Mouse (Mus musculus): Measurements from ENCODE around the gene Hmgcl. TPM values are rescaled to one million over a fixed set of nuclear protein-coding genes. Genes with fewer than 3 reads are reported as not detected.

Gene Hmgcl
- polyA plus RNA-seq, 1 experiment from 2014 or later = 64.3 TPM

- DNase-seq (ENCODE audit: low spot score) = no peak
- 70% methylated on average over 7 of the region's 7 CpGs for WGBS
- no peaks in the 10 kb centered on the region for H3K27me3 ChIP-seq (replicated peaks; ENCODE audit: low read depth, poor library complexity, severe bottlenecking)
- H3K36me3 ChIP-seq (replicated peaks) = peaks cover 80% of the 10 kb centered on the region
- no peak overlapping the region for H3K27ac ChIP-seq (replicated peaks)
- H3K9me3 ChIP-seq = no peaks in the 10 kb centered on the region
- no peak overlapping the region for H3K4me3 ChIP-seq
- peaks cover 14% of the 10 kb centered on the region for H3K4me1 ChIP-seq
Measured at GRCm38 (mm10) chr4:135981524-135982063, 35.3 kb downstream of the Hmgcl start.

DNA sequence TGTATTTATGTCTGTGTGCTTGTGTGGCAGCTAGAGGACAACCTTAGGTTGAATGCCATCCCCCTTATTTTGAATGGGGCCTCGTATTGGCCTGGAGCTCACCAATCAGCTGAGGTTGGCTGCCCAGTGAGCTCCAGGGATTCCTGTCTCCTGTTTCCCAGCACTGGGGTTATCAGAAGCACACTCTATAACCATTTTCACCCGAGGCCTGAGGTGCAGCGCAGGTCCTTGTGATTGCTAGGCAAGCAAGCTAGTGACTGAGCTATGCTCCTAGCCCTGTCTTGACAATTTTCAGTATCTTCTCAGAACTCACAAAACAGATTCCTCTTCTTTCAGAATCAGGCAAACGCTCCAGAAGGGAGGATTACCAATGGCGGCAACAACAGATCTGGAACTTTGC is 38.3 kb downstream of the Hmgcl start:
- 90% methylated on average over 5 of the region's 5 CpGs for WGBS
- Histone ChIP-seq H3K9me3 (no peaks in the 10 kb centered on the region), H3K36me3 (replicated peaks) (peaks cover 54% of the 10 kb centered on the region)

GRCm38 (mm10) chr4:135985193-135985592 is 38.9 kb downstream of the Hmgcl start:
- Histone ChIP-seq H3K4me3 (peak overlapping the region; percentile 86; the same call in 1 of the 2 replicates), H3K27me3 (replicated peaks; ENCODE audit: low read depth, poor library complexity, severe bottlenecking) (no peaks in the 10 kb centered on the region), H3K4me1 (peaks cover 21% of the 10 kb centered on the region), H3K36me3 (replicated peaks) (peaks cover 54% of the 10 kb centered on the region), H3K9me3 (no peaks in the 10 kb centered on the region), H3K27ac (replicated peaks) (no peak overlapping the region)
- 91% methylated on average over 5 of the region's 5 CpGs for WGBS
- DNase-seq (ENCODE audit: low spot score) = no peak

More for the DNA sequence above, 38.3 kb downstream of the Hmgcl start:
- no peak overlapping the region for H3K4me3 ChIP-seq
- H3K27me3 ChIP-seq (replicated peaks; ENCODE audit: low read depth, poor library complexity, severe bottlenecking) = no peaks in the 10 kb centered on the region
- H3K27ac ChIP-seq (replicated peaks) = no peak overlapping the region
- no peak for DNase-seq (ENCODE audit: low spot score)
- peaks cover 21% of the 10 kb centered on the region for H3K4me1 ChIP-seq

GRCm38 (mm10) chr4:135985769-135986168 is 39.5 kb downstream of the Hmgcl start:
- peaks cover 48% of the 10 kb centered on the region for H3K36me3 ChIP-seq (replicated peaks)
- no peaks in the 10 kb centered on the region for H3K9me3 ChIP-seq
- peak overlapping the region; percentile 86 for H3K4me3 ChIP-seq
- WGBS = 92% methylated on average over 7 of the region's 7 CpGs
- no peaks in the 10 kb centered on the region for H3K27me3 ChIP-seq (replicated peaks; ENCODE audit: low read depth, poor library complexity, severe bottlenecking)
- no peak for DNase-seq (ENCODE audit: low spot score)
- no peak overlapping the region for H3K27ac ChIP-seq (replicated peaks)
- peaks cover 21% of the 10 kb centered on the region for H3K4me1 ChIP-seq

DNA sequence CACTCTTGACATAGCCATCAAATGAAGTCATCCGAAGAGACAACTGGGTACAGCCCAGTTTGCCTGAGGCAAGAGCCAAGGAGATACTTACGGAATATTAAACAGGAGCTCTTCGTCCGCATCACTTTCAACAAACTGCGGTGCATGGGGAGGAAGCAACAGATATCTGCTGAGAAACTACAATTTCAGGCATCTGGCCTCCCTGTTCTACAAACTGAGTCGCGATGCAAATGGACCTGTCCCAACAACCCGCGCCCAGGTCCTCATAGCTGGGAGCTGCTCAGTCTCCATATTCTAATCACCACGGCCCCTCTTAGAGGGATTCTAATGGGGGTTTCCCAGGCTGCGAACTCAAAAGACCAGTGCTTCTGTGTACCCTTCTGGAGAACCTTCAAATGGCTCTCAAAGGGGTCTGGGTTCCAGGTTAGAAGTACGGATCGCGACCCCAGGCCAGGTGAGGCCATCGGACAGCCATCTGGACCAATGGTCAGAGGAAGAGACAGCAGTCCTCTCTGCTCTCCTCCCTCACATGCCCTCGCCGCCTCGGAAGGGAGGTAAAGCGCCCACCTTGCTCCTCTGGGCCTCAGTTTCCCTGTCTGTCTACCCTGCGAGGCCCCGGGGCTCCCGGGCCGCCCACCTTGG is 40.2 kb downstream of the Hmgcl start:
- 8% methylated on average over 23 of the region's 23 CpGs for WGBS

GRCm38 (mm10) chr4:135986943-135987710 is 40.9 kb downstream of the Hmgcl start, which contains the start of gene Pithd1:
Pithd1 (minus strand) TSS chr4:135987264.
- Histone ChIP-seq H3K27ac (replicated peaks) (peak within 1 kb of the TSS; percentile 91), H3K4me1 (peaks cover 21% of the 10 kb centered on the region), H3K9me3 (0 out of 2 replicates have a peak, but pooled peaks cover 3% of the 10 kb centered on the region), H3K36me3 (replicated peaks) (peaks cover 35% of the 10 kb centered on the region), H3K27me3 (replicated peaks; ENCODE audit: low read depth, poor library complexity, severe bottlenecking) (no peaks in the 10 kb centered on the region), H3K4me3 (peak within 1 kb of the TSS; percentile 86)
- peak; percentile 95 for DNase-seq (ENCODE audit: low spot score)
- WGBS = under 1% methylated on average over 81 of the region's 81 CpGs

More for the DNA sequence above, 40.2 kb downstream of the Hmgcl start:
- Histone ChIP-seq H3K27ac (replicated peaks) (peak overlapping the region; percentile 91), H3K36me3 (replicated peaks) (peaks cover 42% of the 10 kb centered on the region), H3K27me3 (replicated peaks; ENCODE audit: low read depth, poor library complexity, severe bottlenecking) (no peaks in the 10 kb centered on the region), H3K4me1 (peaks cover 21% of the 10 kb centered on the region), H3K9me3 (no peaks in the 10 kb centered on the region), H3K4me3 (peak overlapping the region; percentile 86)
- no peak for DNase-seq (ENCODE audit: low spot score)

- H3K4me1 ChIP-seq = peaks cover 21% of the 10 kb centered on the region
- WGBS = 73% methylated on average over 9 of the region's 9 CpGs
- H3K27me3 ChIP-seq (replicated peaks; ENCODE audit: low read depth, poor library complexity, severe bottlenecking) = no peaks in the 10 kb centered on the region
- H3K9me3 ChIP-seq = 0 out of 2 replicates have a peak, but pooled peaks cover 3% of the 10 kb centered on the region
- H3K36me3 ChIP-seq (replicated peaks) = peaks cover 29% of the 10 kb centered on the region
- DNase-seq (ENCODE audit: low spot score) = no peak
- peak overlapping the region; percentile 86 for H3K4me3 ChIP-seq
- H3K27ac ChIP-seq (replicated peaks) = peak overlapping the region; percentile 91
Measured at GRCm38 (mm10) chr4:135987714-135988113, 41.5 kb downstream of the Hmgcl start.

DNA sequence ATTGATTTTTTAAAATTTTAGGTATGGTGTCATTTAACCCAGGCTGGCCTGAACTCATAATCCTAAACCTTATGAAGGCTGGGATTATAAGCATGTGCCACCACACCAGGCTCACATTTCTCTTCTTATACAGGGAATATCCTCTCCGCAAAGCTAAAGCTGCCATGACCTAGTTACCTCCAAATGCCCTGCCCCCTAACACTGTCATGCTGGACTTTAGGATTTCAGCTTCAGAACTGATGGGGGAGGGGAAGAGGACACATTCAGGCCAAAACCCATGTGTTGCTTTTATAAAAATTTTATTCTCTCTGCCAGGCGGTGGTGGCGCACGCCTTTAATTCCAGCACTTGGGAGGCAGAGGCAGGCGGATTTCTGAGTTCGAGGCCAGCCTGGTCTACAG is 47.7 kb downstream of the Hmgcl start:
- Histone ChIP-seq H3K9me3 (peaks cover 11% of the 10 kb centered on the region; the same call in 1 of the 2 replicates), H3K36me3 (replicated peaks) (no peaks in the 10 kb centered on the region), H3K4me1 (no peaks in the 10 kb centered on the region), H3K27me3 (replicated peaks; ENCODE audit: low read depth, poor library complexity, severe bottlenecking) (no peaks in the 10 kb centered on the region), H3K4me3 (no peak overlapping the region), H3K27ac (replicated peaks) (no peak overlapping the region)
- DNase-seq (ENCODE audit: low spot score) = no peak
- WGBS = 96% methylated on average over 6 of the region's 6 CpGs

- H3K9me3 ChIP-seq = peaks cover 11% of the 10 kb centered on the region; the same call in 1 of the 2 replicates
- H3K4me3 ChIP-seq = no peak overlapping the region
- no peak for DNase-seq (ENCODE audit: low spot score)
- WGBS = 87% methylated on average over 4 of the region's 4 CpGs
- H3K4me1 ChIP-seq = no peaks in the 10 kb centered on the region
- H3K36me3 ChIP-seq (replicated peaks) = no peaks in the 10 kb centered on the region
- no peaks in the 10 kb centered on the region for H3K27me3 ChIP-seq (replicated peaks; ENCODE audit: low read depth, poor library complexity, severe bottlenecking)
- no peak overlapping the region for H3K27ac ChIP-seq (replicated peaks)
Measured at GRCm38 (mm10) chr4:135995118-135995517, 48.9 kb downstream of the Hmgcl start.

DNA sequence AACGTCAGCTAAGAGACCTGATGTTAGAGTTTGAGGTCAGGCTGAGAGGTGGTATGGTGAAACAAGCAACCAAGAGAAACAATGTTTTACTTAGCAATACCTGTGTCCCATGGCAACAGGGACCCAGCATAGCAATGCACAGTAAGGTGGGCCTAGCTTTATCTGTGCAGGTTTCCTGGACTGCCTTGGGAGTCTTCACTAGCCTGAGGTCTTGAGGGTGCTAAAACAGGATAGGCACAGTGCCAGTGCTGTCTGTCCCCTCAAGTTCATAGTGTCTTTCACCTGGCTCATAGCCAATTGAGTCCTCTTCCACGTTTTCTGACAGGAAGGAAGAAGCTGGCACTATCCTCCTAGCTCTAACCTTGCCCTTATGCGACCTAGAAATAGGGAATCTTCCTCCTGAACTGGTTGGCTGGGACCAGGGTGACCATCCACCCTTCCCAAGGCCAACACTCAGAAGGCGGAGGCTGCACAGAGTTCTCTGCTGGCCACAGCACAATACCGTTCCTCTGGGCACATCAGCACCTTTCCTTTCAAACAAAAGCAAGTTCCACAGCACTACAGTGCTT is 57.9 kb downstream of the Hmgcl start:
- Histone ChIP-seq H3K36me3 (replicated peaks) (peaks cover 82% of the 10 kb centered on the region), H3K9me3 (no peaks in the 10 kb centered on the region), H3K4me1 (no peaks in the 10 kb centered on the region), H3K4me3 (no peak overlapping the region), H3K27ac (replicated peaks) (no peak overlapping the region), H3K27me3 (replicated peaks; ENCODE audit: low read depth, poor library complexity, severe bottlenecking) (no peaks in the 10 kb centered on the region)
- DNase-seq (ENCODE audit: low spot score) = no peak
- WGBS = 91% methylated on average over 5 of the region's 5 CpGs

DNA sequence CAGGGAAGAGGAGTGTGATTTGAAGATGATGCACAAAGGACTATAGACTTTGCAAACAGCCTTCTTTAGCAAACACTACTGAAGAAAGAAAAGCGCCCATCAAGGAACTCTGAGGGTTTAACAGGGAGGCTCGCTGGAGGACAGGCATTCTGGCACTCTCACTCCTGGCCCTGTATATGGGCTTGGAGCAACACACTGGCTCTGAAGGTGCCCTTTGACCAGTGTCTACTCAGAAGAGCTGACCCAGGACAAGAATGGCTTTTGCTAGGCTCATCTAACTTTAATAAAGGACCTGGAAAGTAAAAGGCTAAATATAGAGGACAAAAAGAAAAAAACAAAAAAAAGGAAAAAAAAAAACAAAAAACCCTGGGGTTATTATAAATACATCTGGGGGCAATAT is 58.7 kb downstream of the Hmgcl start:
- Histone ChIP-seq H3K4me3 (no peak overlapping the region), H3K4me1 (no peaks in the 10 kb centered on the region), H3K27ac (replicated peaks) (no peak overlapping the region), H3K27me3 (replicated peaks; ENCODE audit: low read depth, poor library complexity, severe bottlenecking) (no peaks in the 10 kb centered on the region), H3K36me3 (replicated peaks) (peaks cover 90% of the 10 kb centered on the region), H3K9me3 (no peaks in the 10 kb centered on the region)
- no peak for DNase-seq (ENCODE audit: low spot score)
- WGBS = 87% methylated on average over 2 of the region's 2 CpGs

- peaks cover 99% of the 10 kb centered on the region for H3K36me3 ChIP-seq (replicated peaks)
Measured at GRCm38 (mm10) chr4:136006821-136007220, 60.6 kb downstream of the Hmgcl start.

More at GRCm38 (mm10) chr4:136006821-136007220, 60.6 kb downstream of the Hmgcl start:
- DNase-seq (ENCODE audit: low spot score) = no peak
- WGBS = 92% methylated on average over 3 of the region's 3 CpGs
- no peaks in the 10 kb centered on the region for H3K27me3 ChIP-seq (replicated peaks; ENCODE audit: low read depth, poor library complexity, severe bottlenecking)
- H3K4me1 ChIP-seq = no peaks in the 10 kb centered on the region
- H3K9me3 ChIP-seq = no peaks in the 10 kb centered on the region
- no peak overlapping the region for H3K27ac ChIP-seq (replicated peaks)
- H3K4me3 ChIP-seq = no peak overlapping the region

All from embryonic facial prominence, embryonic 10.5 days (tissue).